ENCODE assay signal across 8 mouse cellular contexts in genomic region chr2:79635426-79636291, GRCm38 (mm10). TPM values are rescaled to one million over a fixed set of nuclear protein-coding genes. Genes with fewer than 3 reads are reported as not detected.
A peak's percentile ranks its signal among the peaks of the same experiment; 100 is the strongest.
DNase-seq lines count a peak whose midpoint lies in the region; ATAC-seq and TF ChIP-seq lines count a peak whose summit lies in the region.

No protein-coding gene starts in this region.

- peak overlapping the region; percentile 78 to 95 (median 82) for H3K4me3 ChIP-seq in CH12.LX (replicated peaks in 1 of 3; ENCODE audit: low read depth in 2 of 3, low read length in 2 of 3, poor library complexity in 1 of 3)
- peak overlapping the region; percentile 75 for H3K4me3 ChIP-seq in erythroblast, embryonic 14.5 days (replicated peaks)
- H3K4me3 ChIP-seq in heart, embryonic 14.5 days (ENCODE audit: control insufficient read depth in 1 of 2, insufficient read depth in 1 of 2, low read depth in 1 of 2, low read length in 2 of 2), result peak overlapping the region; percentile 69 to 88
- peak overlapping the region; percentile 61 to 72 for H3K4me3 ChIP-seq in liver, embryonic 14.5 days (ENCODE audit: insufficient read depth in 1 of 2, low read depth in 2 of 2, low read length in 2 of 2)
- peak overlapping the region; percentile 97 for H3K4me3 ChIP-seq in stomach, embryonic 16.5 days (replicated peaks; ENCODE audit: low read length)

- peak; percentile 58 for DNase-seq in CH12.LX (ENCODE audit: extremely low read depth)
- peak; percentile 72 for DNase-seq in brain, embryonic 14.5 days (ENCODE audit: low read depth)
- DNase-seq in kidney, postnatal 10 days, result peak; percentile 81
- peak; percentile 25 to 49 (median 43) for DNase-seq in liver, embryonic 14.5 days (ENCODE audit: low read depth in 3 of 3, low spot score in 3 of 3)
- peak; percentile 79 for DNase-seq in neural tube, embryonic 10.5 days (ENCODE audit: extremely low spot score, low spot score)

- peak overlapping the region; percentile 69 for H3K9ac ChIP-seq in CH12.LX (ENCODE audit: insufficient read depth, low read depth)
- peak overlapping the region; percentile 93 for H3K9ac ChIP-seq in heart, embryonic 14.5 days (ENCODE audit: low read length)
- H3K9ac ChIP-seq in liver, embryonic 14.5 days (replicated peaks), result peak overlapping the region; percentile 68
- H3K9ac ChIP-seq in stomach, embryonic 16.5 days (ENCODE audit: low read length), result peak overlapping the region; percentile 95

- in situ Hi-C loops in CH12.LX (cut with MboI; ENCODE audit: low pct_ligation_motif_present, low pct_unique_long_range_greater_than_20kb, low sequenced_read_pairs), result loop anchor here (25.0 kb wide), 1 partner anchor 273 kb away; no protein-coding TSS in a partner anchor

- no peak for TF ChIP-seq EP300 in CH12.LX (IDR thresholded peaks at IDR 0.05; ENCODE audit: low read length)
- no peak for TF ChIP-seq EP300 in liver, embryonic 14.5 days (IDR thresholded peaks at IDR 0.05; ENCODE audit: low read depth)

- dilution Hi-C loops in CH12.LX (cut with MboI; ENCODE audit: extremely low pct_ligation_motif_present, extremely low pct_unique_long_range_greater_than_20kb, low sequenced_read_pairs), result no loop called here

- ATAC-seq in heart, embryonic 14.5 days (ENCODE audit: insufficient number of reproducible peaks, insufficient read depth, low FRiP score, low read depth), result no peak; the same call in none of the 2 replicates
- ATAC-seq in liver, embryonic 14.5 days (ENCODE audit: insufficient read depth), result peak; percentile 73
- ATAC-seq in stomach, embryonic 16.5 days (ENCODE audit: insufficient read depth, low FRiP score), result no peak

- no peak for TF ChIP-seq RAD21 in CH12.LX (IDR thresholded peaks at IDR 0.05; ENCODE audit: low read depth, low read length)

- no peak for TF ChIP-seq POLR2A in CH12.LX (IDR thresholded peaks at IDR 0.05; ENCODE audit: low read depth, low read length)
- no peak for TF ChIP-seq POLR2A in brain, embryonic 14.5 days (IDR thresholded peaks at IDR 0.05; ENCODE audit: borderline replicate concordance, extremely low read depth, insufficient read depth, insufficient read length, poor library complexity, severe bottlenecking)

- peak overlapping the region; percentile 17 for H3K27ac ChIP-seq in CH12.LX (ENCODE audit: insufficient read depth, low read depth)
- H3K27ac ChIP-seq in heart, embryonic 14.5 days (replicated peaks in 1 of 2; ENCODE audit: control insufficient read depth in 1 of 2, insufficient read depth in 1 of 2, low read depth in 2 of 2, low read length in 2 of 2), result peak overlapping the region; percentile 79 to 93
- H3K27ac ChIP-seq in liver, embryonic 14.5 days, result peak overlapping the region; percentile 2; the same call in 1 of the 2 replicates
- H3K27ac ChIP-seq in stomach, embryonic 16.5 days (ENCODE audit: low read length), result peak overlapping the region; percentile 91

- WGBS in heart, embryonic 14.5 days, result under 1% methylated on average over 83 of the region's 83 CpGs
- WGBS in liver, embryonic 14.5 days (ENCODE audit: insufficient replicate concordance), result under 1% methylated on average over 83 of the region's 83 CpGs
- WGBS in stomach, embryonic 16.5 days, result under 1% methylated on average over 83 of the region's 83 CpGs

- H3K27me3 ChIP-seq in CH12.LX (replicated peaks), result no peaks in the 10 kb centered on the region
- peaks cover 3% of the 10 kb centered on the region for H3K27me3 ChIP-seq in erythroblast, embryonic 14.5 days (ENCODE audit: control insufficient read depth)
- no peaks in the 10 kb centered on the region for H3K27me3 ChIP-seq in heart, embryonic 14.5 days (ENCODE audit: control insufficient read depth, insufficient read depth, low read length)
- no peaks in the 10 kb centered on the region for H3K27me3 ChIP-seq in liver, embryonic 14.5 days (ENCODE audit: control insufficient read depth, insufficient read depth, low read length)
- no peaks in the 10 kb centered on the region for H3K27me3 ChIP-seq in stomach, embryonic 16.5 days (ENCODE audit: control insufficient read depth, insufficient read depth, low read length)

- peak overlapping the region; percentile 74 for H3K4me2 ChIP-seq in CH12.LX (ENCODE audit: insufficient read depth, low read depth, poor library complexity, severe bottlenecking)
- H3K4me2 ChIP-seq in heart, embryonic 14.5 days (ENCODE audit: low read length), result peak overlapping the region; percentile 88
- peak overlapping the region; percentile 78 for H3K4me2 ChIP-seq in liver, embryonic 14.5 days (ENCODE audit: low read depth)
- H3K4me2 ChIP-seq in stomach, embryonic 16.5 days (ENCODE audit: low read depth, low read length), result peak overlapping the region; percentile 64

- H3K9me3 ChIP-seq in CH12.LX (replicated peaks; ENCODE audit: low read length), result no peaks in the 10 kb centered on the region
- no peaks in the 10 kb centered on the region for H3K9me3 ChIP-seq in erythroblast, embryonic 14.5 days (ENCODE audit: control insufficient read depth, low read length)
- no peaks in the 10 kb centered on the region for H3K9me3 ChIP-seq in heart, embryonic 14.5 days (ENCODE audit: control insufficient read depth, low read length)
- no peaks in the 10 kb centered on the region for H3K9me3 ChIP-seq in liver, embryonic 14.5 days (ENCODE audit: control insufficient read depth, low read length)
- H3K9me3 ChIP-seq in stomach, embryonic 16.5 days (replicated peaks; ENCODE audit: control insufficient read depth, low read length), result no peaks in the 10 kb centered on the region

- H3K4me1 ChIP-seq in CH12.LX (ENCODE audit: control insufficient read depth in 1 of 2, insufficient read depth in 2 of 2), result peaks cover 0 to 9% of the 10 kb centered on the region in 2 experiments; a peak in 1 of 4 replicates
- peaks cover 21% of the 10 kb centered on the region for H3K4me1 ChIP-seq in erythroblast, embryonic 14.5 days (ENCODE audit: control insufficient read depth)
- peaks cover 0 to 19% of the 10 kb centered on the region in 2 experiments; a peak in 2 of 4 replicates for H3K4me1 ChIP-seq in heart, embryonic 14.5 days (ENCODE audit: control insufficient read depth in 2 of 2, insufficient read depth in 2 of 2, low read length in 2 of 2)
- peaks cover 0 to 4% of the 10 kb centered on the region in 2 experiments; a peak in 3 of 4 replicates for H3K4me1 ChIP-seq in liver, embryonic 14.5 days (replicated peaks; ENCODE audit: control insufficient read depth in 2 of 2, insufficient read depth in 2 of 2, low read length in 1 of 2)
- H3K4me1 ChIP-seq in stomach, embryonic 16.5 days (ENCODE audit: control insufficient read depth, insufficient read depth, low read length), result peaks cover 17% of the 10 kb centered on the region

- no peaks in the 10 kb centered on the region; the same call in 1 of the 2 replicates for H3K79me2 ChIP-seq in CH12.LX (replicated peaks; ENCODE audit: control insufficient read depth, extremely low read depth, insufficient read depth, poor library complexity, severe bottlenecking)

- H3K36me3 ChIP-seq in CH12.LX (replicated peaks in 1 of 2; ENCODE audit: control insufficient read depth in 1 of 2, insufficient read depth in 1 of 2, low read length in 1 of 2), result peaks cover 0 to 26% of the 10 kb centered on the region in 2 experiments
- H3K36me3 ChIP-seq in erythroblast, embryonic 14.5 days (ENCODE audit: control insufficient read depth), result peaks cover 5% of the 10 kb centered on the region; the same call in 1 of the 2 replicates
- H3K36me3 ChIP-seq in heart, embryonic 14.5 days (ENCODE audit: control insufficient read depth, insufficient read depth, low read length), result peaks cover 16% of the 10 kb centered on the region
- H3K36me3 ChIP-seq in liver, embryonic 14.5 days (replicated peaks; ENCODE audit: control insufficient read depth, insufficient read depth, low read depth), result no peaks in the 10 kb centered on the region
- H3K36me3 ChIP-seq in stomach, embryonic 16.5 days (ENCODE audit: control insufficient read depth, insufficient read depth, low read length), result no peaks in the 10 kb centered on the region

- no peak; a peak in 1 of 4 replicates for TF ChIP-seq CTCF in CH12.LX (conservative IDR thresholded peaks at IDR 0.05 in 1 of 2, IDR thresholded peaks at IDR 0.05 in 1 of 2; ENCODE audit: low read depth in 2 of 2, low read length in 2 of 2)
- 0 out of 2 replicates have a peak, but pooled peaks have one; percentile 17 for TF ChIP-seq CTCF in brain, embryonic 14.5 days (IDR thresholded peaks at IDR 0.05; ENCODE audit: borderline replicate concordance, extremely low read depth, insufficient read depth, insufficient read length)
- no peak for TF ChIP-seq CTCF in liver, embryonic 14.5 days (IDR thresholded peaks at IDR 0.05; ENCODE audit: low read depth)

TF ChIP-seq in CH12.LX, 34 proteins besides CTCF, POLR2A, EP300 and RAD21 (continues in another document):
- no peak for TF ChIP-seq MEF2A (IDR thresholded peaks at IDR 0.05; ENCODE audit: borderline replicate concordance, low read depth, low read length)
- TF ChIP-seq UBTF (IDR thresholded peaks at IDR 0.05; ENCODE audit: low read depth, low read length), result peak; percentile 79; the same call in 1 of the 2 replicates
- TF ChIP-seq MAX (IDR thresholded peaks at IDR 0.05; ENCODE audit: low read length), result peak; percentile 34; the same call in 1 of the 2 replicates
- no peak for TF ChIP-seq POLR2AphosphoS2 (IDR thresholded peaks at IDR 0.05; ENCODE audit: low read depth, low read length)
- TF ChIP-seq HCFC1 (IDR thresholded peaks at IDR 0.05; ENCODE audit: low read depth, low read length), result 0 out of 2 replicates have a peak, but pooled peaks have one; percentile 6
- TF ChIP-seq MXI1 (IDR thresholded peaks at IDR 0.05; ENCODE audit: low read depth, low read length), result peak; percentile 73
- TF ChIP-seq CHD2 (IDR thresholded peaks at IDR 0.05; ENCODE audit: low read length), result peak; percentile 70
- TF ChIP-seq MAZ (IDR thresholded peaks at IDR 0.05; ENCODE audit: low read depth, low read length), result 0 out of 2 replicates have a peak, but pooled peaks have one; percentile 5
- TF ChIP-seq BHLHE40 (IDR thresholded peaks at IDR 0.05; ENCODE audit: low read depth, low read length), result peak; percentile 75
- TF ChIP-seq TCF12 (IDR thresholded peaks at IDR 0.05; ENCODE audit: low read depth, low read length), result peak; percentile 27; the same call in 1 of the 2 replicates
- TF ChIP-seq CHD1 (IDR thresholded peaks at IDR 0.05; ENCODE audit: low read depth, low read length), result no peak
- no peak for TF ChIP-seq SIN3A (IDR thresholded peaks at IDR 0.05; ENCODE audit: low read length)
- no peak for TF ChIP-seq ZKSCAN1 (IDR thresholded peaks at IDR 0.05; ENCODE audit: borderline replicate concordance, low read depth, low read length)

RNA-seq across cellular contexts. Expression of gene Itprid2, which starts 0.5 kb away (rescaled TPM):
- total RNA-seq in CH12.LX (2012; rRNA removed) (8.2 TPM in 2 replicates), CH12.LX (2014; rRNA removed) (3.9 and 4.3 TPM in 2 replicates)
- 15.4 and 17.7 TPM in 2 replicates for polyA plus RNA-seq in CH12.LX (2012; ENCODE audit: insufficient read length, low read depth)
- 2.6 and 6.6 TPM in 2 replicates for polyA plus RNA-seq in brain, embryonic 14.5 days (2012; rRNA removed)
- polyA plus RNA-seq in erythroblast, embryonic 14.5 days (2012), result 0.02 and 0.10 TPM in 2 replicates
- polyA plus RNA-seq in heart, embryonic 14.5 days (2014; fragmentation: Nextera tagmentation; extraction: Ambion mirVana), result 9.1 and 11.1 TPM in 2 replicates
- 1.2 and 1.7 TPM in 2 replicates for polyA plus RNA-seq in liver, embryonic 14.5 days (2012; rRNA removed)
- polyA plus RNA-seq in liver, embryonic 14.5 days (2014; fragmentation: Nextera tagmentation; extraction: Ambion mirVana), result 3.6 TPM in 2 replicates
- polyA plus RNA-seq in stomach, embryonic 16.5 days (2015; fragmentation: Nextera tagmentation; extraction: Ambion mirVana), result 19.7 and 20.7 TPM in 2 replicates

Comparison
In these comparisons a context has a peak if more than half of its experiments do, and no peak if none do; other contexts are left out.
1. H3K27ac ChIP-seq: peak in every context shown above with its lines; median percentile 91 in stomach, embryonic 16.5 days; 86 in heart, embryonic 14.5 days; 17 in CH12.LX; 2 in liver, embryonic 14.5 days.